Mouse (Mus musculus) T-helper 17 cell (primary cell): ENCODE results near the gene Hnrnpr.

Experiments used
- in situ Hi-C, 2 experiments: fragments of 300-600 bp; cut with MboI, MseI; formaldehyde crosslinking; loops; 1 replicate in 1 of 2; 2 replicates in 1 of 2; pipeline ENCODE4 v1.15.1; 2025; ENCODE audit warnings: high pct_unique_total_duplicates in 2 of 2

The Hnrnpr gene

GRCm38 (mm10) chr4:136387261-136387660 lies 76.5 kb downstream of the Hnrnpr start:
- in situ Hi-C loops: loop anchor here in 1 of 2 experiments (5.0 kb wide), 1 partner anchor 235 kb away; the partner anchor contains the start of gene Lactbl1

DNA sequence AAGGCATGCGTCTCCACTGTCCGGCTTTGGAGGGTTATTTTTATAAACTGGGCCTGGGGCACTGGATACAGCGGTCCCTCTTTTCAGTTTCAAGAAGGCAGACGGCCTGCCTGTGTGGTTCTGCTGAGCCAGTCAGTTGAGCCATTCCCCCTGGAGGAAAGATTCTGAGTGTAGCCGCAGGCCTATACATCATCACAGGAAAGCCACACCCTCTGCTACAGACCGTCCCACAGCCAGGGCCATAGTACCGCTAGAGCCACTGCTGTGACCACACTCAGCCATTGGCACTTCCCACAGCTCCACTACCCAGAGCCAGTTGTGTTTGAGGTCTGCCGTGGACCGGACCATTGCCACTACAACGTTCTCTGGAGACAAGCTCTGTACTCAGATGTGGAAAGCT lies 91.1 kb downstream of the Hnrnpr start:
- in situ Hi-C loops: no loop called here

GRCm38 (mm10) chr4:136407831-136408230 lies 97.1 kb downstream of the Hnrnpr start:
- in situ Hi-C loops: no loop called here
